Mouse (Mus musculus) midbrain, embryonic 15.5 days (tissue): ENCODE data around the gene Hectd3. TPM values are rescaled to one million over a fixed set of nuclear protein-coding genes. Genes with fewer than 3 reads are reported as not detected.

Experiments used
- ATAC-seq: fragments of 200-750 bp; cut with Nextera tagmentation; replicated peaks from 2 replicates; pipeline ENCODE4 v1.8.0; 2017; ENCODE audit warnings: moderate TSS enrichment
- H3K27ac ChIP-seq: fragments of 300-500 bp; sonication (generic); 2 replicates; pipeline ENCODE4 v1.5.1; 2015; ENCODE audit warnings: mild to moderate bottlenecking, inconsistent platforms
- H3K27me3 ChIP-seq: fragments of 300-500 bp; sonication (generic); replicated peaks from 2 replicates; pipeline ENCODE4 v1.6.1; 2015; ENCODE audit warnings: inconsistent platforms
- H3K36me3 ChIP-seq: fragments of 300-500 bp; sonication (generic); replicated peaks from 2 replicates; pipeline ENCODE4 v1.6.1; 2015; ENCODE audit warnings: inconsistent platforms
- H3K4me1 ChIP-seq: fragments of 300-500 bp; sonication (generic); 2 replicates; pipeline ENCODE4 v1.6.1; 2015; ENCODE audit warnings: inconsistent platforms
- H3K4me2 ChIP-seq: fragments of 300-500 bp; sonication (generic); 2 replicates; pipeline ENCODE4 v1.6.1; 2015; ENCODE audit warnings: inconsistent platforms, mild to moderate bottlenecking, moderate library complexity
- H3K4me3 ChIP-seq: fragments of 300-500 bp; sonication (generic); 2 replicates; pipeline ENCODE4 v1.5.1; 2015; ENCODE audit warnings: mild to moderate bottlenecking, inconsistent platforms
- H3K9ac ChIP-seq: fragments of 300-500 bp; sonication (generic); 2 replicates; pipeline ENCODE4 v1.6.1; 2015; ENCODE audit warnings: mild to moderate bottlenecking, inconsistent platforms
- H3K9me3 ChIP-seq: fragments of 300-500 bp; sonication (generic); 2 replicates; pipeline ENCODE4 v1.6.1; 2016; ENCODE audit warnings: inconsistent platforms
- WGBS: fragments of 180-500 bp; shearing (Covaris S2); methylation state at CpG from one replicate; pipeline ENCODE4 v1.1.7; 2015; ENCODE audit warnings: mixed read lengths; 5-methylcytosine and 5-hydroxymethylcytosine counted together
- polyA plus RNA-seq: library from polyadenylated mRNA; unstranded; fragments of >200 nt; fragmentation: Nextera tagmentation; extraction: Ambion mirVana; gene quantifications from 2 replicates; pipeline ENCODE4 v1.2.1, GENCODE M21; 2015

Hectd3 gene
- polyA plus RNA-seq, 1 experiment from 2014 or later: 25.8 TPM

- Histone ChIP-seq H3K9ac (peak within 1 kb of the TSS; percentile 71), H3K9me3 (no peaks in the 10 kb centered on the region), H3K4me3 (peak within 1 kb of the TSS; percentile 63), H3K36me3 (no peaks in the 10 kb centered on the region; the same call in 1 of the 2 replicates), H3K4me1 (peaks cover 14% of the 10 kb centered on the region), H3K27me3 (no peaks in the 10 kb centered on the region), H3K4me2 (peak within 1 kb of the TSS; percentile 69), H3K27ac (peak within 1 kb of the TSS; percentile 63)
- WGBS: under 1% methylated on average over 61 of the region's 61 CpGs
- peak; percentile 97 for ATAC-seq
These were observed 24.4 kb downstream of the Hectd3 start, which contains the start of gene Eif2b3 for GRCm38 (mm10) chr4:117019206-117020134. TSS of gene Eif2b3 (plus strand) at chr4:117019402.

DNA sequence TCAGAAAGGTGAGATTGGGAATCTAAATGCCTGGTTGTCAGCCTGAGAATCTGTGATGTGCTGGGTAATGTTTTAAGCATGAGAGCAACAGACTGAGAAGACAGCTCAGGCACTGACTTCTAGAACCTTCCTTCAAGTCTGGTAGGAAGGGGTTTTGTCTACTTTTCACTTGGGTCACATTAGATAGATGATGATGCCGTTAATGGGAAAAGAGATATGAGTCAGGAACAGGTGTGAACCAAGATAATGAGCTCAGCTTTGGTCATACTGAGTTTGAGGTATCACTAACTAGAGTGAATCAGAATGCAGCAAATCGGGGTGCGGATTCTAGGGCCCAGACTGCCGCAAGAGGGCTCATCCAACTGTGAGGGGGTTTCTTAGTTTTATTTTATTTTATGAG, 28.4 kb downstream of the Hectd3 start:
- Histone ChIP-seq H3K27me3 (no peaks in the 10 kb centered on the region), H3K9ac (no peak overlapping the region), H3K4me3 (no peak overlapping the region), H3K36me3 (no peaks in the 10 kb centered on the region; the same call in 1 of the 2 replicates), H3K4me2 (no peak overlapping the region), H3K4me1 (peaks cover 14% of the 10 kb centered on the region), H3K9me3 (no peaks in the 10 kb centered on the region), H3K27ac (no peak overlapping the region)
- WGBS: 96% methylated on average over 4 of the region's 4 CpGs
- no peak for ATAC-seq

DNA sequence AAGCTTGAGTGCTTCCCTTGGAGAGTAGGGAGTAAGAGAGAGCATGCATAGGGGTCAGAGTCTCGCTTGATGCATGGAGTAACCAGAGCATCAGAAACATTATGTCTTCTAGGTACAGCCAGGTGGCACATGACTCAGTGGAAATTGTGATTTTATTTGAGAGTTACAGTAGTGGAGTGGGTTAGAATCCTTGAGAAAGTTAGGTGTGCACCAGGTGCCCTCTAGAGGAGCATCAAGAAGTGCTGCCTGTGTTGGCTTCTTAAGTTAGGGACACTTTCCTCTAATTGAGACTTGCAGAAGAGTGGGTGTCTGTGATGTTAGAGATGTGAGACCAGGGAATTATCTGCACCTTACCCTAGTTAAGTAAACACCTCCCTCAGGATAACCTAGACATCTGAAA, 36.0 kb downstream of the Hectd3 start:
- Histone ChIP-seq H3K4me1 (no peaks in the 10 kb centered on the region), H3K9ac (no peak overlapping the region), H3K9me3 (no peaks in the 10 kb centered on the region), H3K27me3 (no peaks in the 10 kb centered on the region), H3K36me3 (no peaks in the 10 kb centered on the region; the same call in 1 of the 2 replicates), H3K4me3 (no peak overlapping the region), H3K4me2 (no peak overlapping the region), H3K27ac (no peak overlapping the region)
- ATAC-seq: no peak
- WGBS: 89% methylated on average over 1 of the region's 1 CpGs

DNA sequence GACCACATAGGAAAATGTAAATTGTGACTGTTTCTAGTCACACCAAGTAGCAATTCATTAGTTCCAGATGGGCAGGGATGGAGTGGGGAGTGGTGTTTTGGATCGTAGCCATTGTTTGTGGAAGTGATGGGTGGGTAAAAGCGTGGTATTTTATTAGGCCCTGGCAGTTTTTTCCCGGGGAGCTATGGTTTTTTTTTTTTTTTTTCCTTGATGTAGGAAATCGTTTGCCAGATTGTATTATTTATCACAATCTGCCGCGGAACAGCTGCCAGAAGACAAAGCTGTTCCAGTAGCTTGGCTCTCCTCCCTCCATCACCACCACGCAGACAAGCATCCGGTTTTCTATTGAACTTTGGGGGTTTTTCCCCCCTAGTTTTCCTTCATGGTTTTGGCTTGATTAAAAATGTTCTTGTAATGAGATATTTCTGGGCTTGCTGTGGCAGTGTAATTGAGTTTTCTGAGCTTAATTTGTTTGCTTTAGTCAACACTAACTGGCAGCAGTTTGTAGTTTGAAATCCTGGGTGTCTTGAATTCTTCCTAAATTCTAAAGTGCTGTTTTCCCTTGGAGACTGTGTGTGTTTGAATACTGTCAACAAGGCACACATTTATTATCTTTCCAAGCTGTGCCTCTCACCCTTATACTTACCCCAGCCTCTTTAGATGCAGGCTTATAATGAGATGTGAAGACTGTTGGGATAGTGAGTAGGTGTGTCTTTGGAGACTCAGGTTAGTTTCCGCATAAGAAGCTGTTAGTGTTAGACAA, 45.0 kb downstream of the Hectd3 start:
- Histone ChIP-seq H3K36me3 (no peaks in the 10 kb centered on the region), H3K4me1 (peaks cover 21% of the 10 kb centered on the region), H3K9ac (no peak overlapping the region), H3K27me3 (no peaks in the 10 kb centered on the region), H3K9me3 (no peaks in the 10 kb centered on the region), H3K27ac (peak overlapping the region; percentile 67), H3K4me3 (no peak overlapping the region), H3K4me2 (0 out of 2 replicates have a peak overlapping the region, but pooled peaks have one; percentile 5)
- no peak for ATAC-seq
- WGBS: 23% methylated on average over 9 of the region's 9 CpGs

DNA sequence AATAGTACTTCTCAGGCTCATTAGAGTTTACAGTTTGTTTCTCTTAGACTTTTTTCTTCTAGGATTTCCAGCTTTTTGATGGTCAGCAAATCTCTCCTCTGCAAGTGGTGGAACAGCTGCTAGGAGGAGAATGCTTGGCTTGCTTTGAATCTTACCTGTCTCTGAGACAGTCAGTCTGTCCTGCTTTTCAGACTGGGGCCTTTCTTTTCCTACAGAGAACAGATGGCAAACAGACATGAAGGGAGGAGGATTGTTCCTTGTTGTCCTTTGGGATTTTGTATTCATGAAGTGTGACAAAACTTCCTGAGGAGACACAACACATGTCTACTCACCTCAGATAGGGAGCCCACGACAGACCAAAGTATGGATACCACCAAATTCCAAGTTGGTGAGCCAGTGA, 45.7 kb downstream of the Hectd3 start:
- H3K36me3 ChIP-seq: no peaks in the 10 kb centered on the region
- H3K4me3 ChIP-seq: no peak overlapping the region
- ATAC-seq: no peak
- no peak overlapping the region for H3K9ac ChIP-seq
- H3K27ac ChIP-seq: 0 out of 2 replicates have a peak overlapping the region, but pooled peaks have one; percentile 67
- H3K4me1 ChIP-seq: peaks cover 21% of the 10 kb centered on the region
- 61% methylated on average over 1 of the region's 1 CpGs for WGBS
- no peaks in the 10 kb centered on the region for H3K9me3 ChIP-seq
- no peak overlapping the region for H3K4me2 ChIP-seq
- H3K27me3 ChIP-seq: no peaks in the 10 kb centered on the region

DNA sequence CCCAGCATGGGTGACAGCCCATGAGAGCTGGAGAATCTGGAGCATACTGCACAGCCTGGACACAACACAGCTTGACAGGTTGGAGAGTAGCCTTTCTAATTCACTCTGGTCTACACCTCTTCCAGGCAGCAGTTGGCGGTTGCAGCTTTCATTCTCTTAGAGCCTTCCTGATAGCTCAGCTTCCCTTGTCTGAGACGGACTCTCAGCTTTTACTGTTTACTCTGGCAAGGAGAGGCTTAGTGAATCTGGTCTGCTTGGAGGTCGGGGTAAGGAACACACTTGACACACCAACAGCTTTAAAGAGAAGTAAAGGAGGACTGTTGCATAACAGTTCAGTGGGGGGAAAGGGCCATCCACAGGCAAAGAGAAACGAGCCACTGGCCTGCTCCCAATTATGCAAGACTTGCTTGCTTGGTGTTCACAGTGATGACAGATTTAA, 46.2 kb downstream of the Hectd3 start:
- no peaks in the 10 kb centered on the region for H3K36me3 ChIP-seq
- 0 out of 2 replicates have a peak overlapping the region, but pooled peaks have one; percentile 6 for H3K27ac ChIP-seq
- no peak for ATAC-seq
- H3K9me3 ChIP-seq: no peaks in the 10 kb centered on the region
- no peak overlapping the region for H3K4me2 ChIP-seq
- no peaks in the 10 kb centered on the region for H3K27me3 ChIP-seq
- 59% methylated on average over 4 of the region's 4 CpGs for WGBS
- H3K4me1 ChIP-seq: peaks cover 21% of the 10 kb centered on the region
- no peak overlapping the region for H3K4me3 ChIP-seq
- H3K9ac ChIP-seq: no peak overlapping the region

- H3K9me3 ChIP-seq: no peaks in the 10 kb centered on the region
- no peaks in the 10 kb centered on the region for H3K36me3 ChIP-seq
- no peak overlapping the region for H3K27ac ChIP-seq
- no peaks in the 10 kb centered on the region for H3K4me1 ChIP-seq
- no peak overlapping the region for H3K4me3 ChIP-seq
- no peak overlapping the region for H3K4me2 ChIP-seq
- no peak for ATAC-seq
- no peak overlapping the region for H3K9ac ChIP-seq
- H3K27me3 ChIP-seq: no peaks in the 10 kb centered on the region
- 64% methylated on average over 3 of the region's 3 CpGs for WGBS
These were observed 53.7 kb downstream of the Hectd3 start for GRCm38 (mm10) chr4:117048836-117049235.

- WGBS: 92% methylated on average over 1 of the region's 1 CpGs
These were observed 54.4 kb downstream of the Hectd3 start for GRCm38 (mm10) chr4:117049485-117049884.

DNA sequence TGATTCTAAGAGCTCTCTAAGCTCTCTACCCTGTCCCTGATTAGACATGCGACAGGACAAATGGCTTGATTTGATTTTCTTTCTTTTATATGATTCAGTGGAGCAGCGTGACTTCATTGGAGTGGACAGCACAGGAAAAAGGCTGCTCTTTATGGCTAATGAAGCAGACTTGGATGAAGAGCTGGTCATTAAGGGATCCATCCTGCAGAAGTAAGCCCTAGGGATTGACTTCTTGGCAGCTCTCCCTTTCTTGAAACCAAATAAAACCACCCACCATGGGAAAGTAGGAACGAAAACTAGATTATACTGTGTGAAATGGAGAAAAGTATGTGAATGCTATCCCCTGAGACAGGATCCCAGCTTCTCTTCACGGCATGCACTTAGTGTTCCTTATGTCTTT, 57.5 kb downstream of the Hectd3 start:
- no peak overlapping the region for H3K4me2 ChIP-seq
- H3K36me3 ChIP-seq: no peaks in the 10 kb centered on the region
- H3K9me3 ChIP-seq: no peaks in the 10 kb centered on the region
- no peak overlapping the region for H3K9ac ChIP-seq
- 73% methylated on average over 4 of the region's 4 CpGs for WGBS
- H3K27ac ChIP-seq: no peak overlapping the region
- no peak for ATAC-seq
- H3K27me3 ChIP-seq: no peaks in the 10 kb centered on the region
- H3K4me3 ChIP-seq: no peak overlapping the region
- no peaks in the 10 kb centered on the region for H3K4me1 ChIP-seq

More at GRCm38 (mm10) chr4:117049485-117049884, 54.4 kb downstream of the Hectd3 start:
- no peak overlapping the region for H3K4me2 ChIP-seq
- H3K27ac ChIP-seq: no peak overlapping the region
- no peaks in the 10 kb centered on the region for H3K4me1 ChIP-seq
- no peak for ATAC-seq
- H3K9ac ChIP-seq: no peak overlapping the region
- H3K36me3 ChIP-seq: no peaks in the 10 kb centered on the region
- H3K27me3 ChIP-seq: no peaks in the 10 kb centered on the region
- H3K9me3 ChIP-seq: no peaks in the 10 kb centered on the region
- no peak overlapping the region for H3K4me3 ChIP-seq

DNA sequence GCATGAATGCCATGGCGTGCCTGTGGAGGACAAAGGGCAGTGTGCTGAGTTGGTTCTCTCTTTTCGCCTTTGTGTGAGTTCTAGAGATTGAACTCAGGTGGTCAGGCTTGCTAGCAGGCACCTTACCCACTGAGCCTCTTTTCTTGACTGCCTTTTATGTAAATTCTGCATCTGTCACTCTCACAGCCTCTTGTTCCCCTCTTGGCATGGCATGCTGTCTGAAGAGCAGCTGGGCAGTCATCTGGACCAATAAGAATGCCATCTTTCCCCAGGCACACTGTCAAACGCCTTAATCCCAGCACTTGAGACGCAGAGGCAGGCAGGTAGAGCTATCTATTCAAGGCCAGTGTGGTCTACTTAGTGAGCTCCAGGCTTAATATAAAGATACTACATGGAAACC, 58.8 kb downstream of the Hectd3 start:
- H3K4me1 ChIP-seq: no peaks in the 10 kb centered on the region
- no peak overlapping the region for H3K4me3 ChIP-seq
- H3K9me3 ChIP-seq: no peaks in the 10 kb centered on the region
- H3K36me3 ChIP-seq: no peaks in the 10 kb centered on the region
- no peak overlapping the region for H3K4me2 ChIP-seq
- 0 out of 2 replicates have a peak overlapping the region, but pooled peaks have one; percentile 6 for H3K27ac ChIP-seq
- H3K9ac ChIP-seq: no peak overlapping the region
- ATAC-seq: no peak
- 0 out of 2 replicates have a peak, but pooled peaks cover 2% of the 10 kb centered on the region for H3K27me3 ChIP-seq
- WGBS: 57% methylated on average over 4 of the region's 4 CpGs
